Mouse (Mus musculus): ENCODE data around the gene Ccnyl1. TPM values are rescaled to one million over a fixed set of nuclear protein-coding genes. Genes with fewer than 3 reads are reported as not detected.
"Not testable (repeated sequence)": the region's sequence is repeated elsewhere in the genome, so short reads cannot be mapped to it uniquely, and the experiment has no call there.

Gene Ccnyl1
- 10 to 100 TPM; 24.2 to 26.5 TPM for total RNA-seq (2021)
- long read RNA-seq, experiment 1, transcript Ccnyl1-201 (10 exons, 2,923 nt) = major isoform, 9 of 12 reads
- long read RNA-seq, experiment 1, partial matches to known transcripts = 0 of 12 reads
- long read RNA-seq, experiment 1, other reads (novel, unspliced or antisense) = 3 of 12 reads
- long read RNA-seq, experiment 2, transcript Ccnyl1-201 (10 exons, 2,923 nt) = major isoform, 10 of 13 reads
- long read RNA-seq, experiment 2, partial matches to known transcripts = 1 of 13 reads
- long read RNA-seq, experiment 2, other reads (novel, unspliced or antisense) = 2 of 13 reads

DNA sequence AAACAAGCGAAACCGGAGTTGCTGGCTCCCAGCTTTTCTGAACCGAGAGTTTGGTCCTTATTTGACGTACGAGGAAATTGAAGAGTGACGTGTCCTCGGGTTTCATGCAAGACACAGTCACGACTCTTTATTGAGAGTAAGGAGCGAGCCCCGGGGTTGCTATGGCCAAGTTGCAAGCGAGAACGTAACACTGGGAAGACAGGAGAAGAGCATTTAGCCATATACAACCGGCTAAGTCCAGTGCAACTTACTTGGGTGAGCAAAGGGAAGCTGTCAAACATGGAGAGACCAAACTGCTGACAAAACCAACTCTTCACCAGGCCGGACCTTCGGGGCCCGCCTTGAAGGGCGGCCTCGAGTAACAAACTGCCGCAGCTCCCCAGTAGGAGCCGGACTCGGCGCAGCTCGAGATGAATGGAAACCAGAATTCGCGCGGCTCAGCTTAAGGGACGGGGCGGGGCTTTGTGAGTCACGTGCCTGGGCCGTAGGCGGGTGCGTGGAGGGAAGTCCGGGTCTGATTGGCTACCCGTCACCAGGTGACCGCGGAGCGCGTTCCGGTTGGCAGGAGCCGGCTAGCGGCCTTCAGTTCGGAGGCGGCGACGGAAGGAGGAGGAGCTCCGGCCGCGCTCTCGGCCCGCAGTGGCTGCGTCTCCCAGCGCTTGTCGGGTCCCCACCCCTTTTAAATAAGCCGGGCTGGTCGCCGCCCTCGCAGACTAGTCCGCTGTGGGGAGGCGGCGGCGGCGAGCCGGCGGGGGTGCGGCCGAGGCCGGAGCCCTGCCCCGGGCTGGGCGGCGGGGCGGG lies at the start of gene Ccnyl1:
TSS of gene Ccnyl1 (plus strand) at position 243 of the 801 bp plus-strand sequence.
- peak; percentile 96 to 98 for DNase-seq (ENCODE audit: low spot score in 2 of 2)

DNA sequence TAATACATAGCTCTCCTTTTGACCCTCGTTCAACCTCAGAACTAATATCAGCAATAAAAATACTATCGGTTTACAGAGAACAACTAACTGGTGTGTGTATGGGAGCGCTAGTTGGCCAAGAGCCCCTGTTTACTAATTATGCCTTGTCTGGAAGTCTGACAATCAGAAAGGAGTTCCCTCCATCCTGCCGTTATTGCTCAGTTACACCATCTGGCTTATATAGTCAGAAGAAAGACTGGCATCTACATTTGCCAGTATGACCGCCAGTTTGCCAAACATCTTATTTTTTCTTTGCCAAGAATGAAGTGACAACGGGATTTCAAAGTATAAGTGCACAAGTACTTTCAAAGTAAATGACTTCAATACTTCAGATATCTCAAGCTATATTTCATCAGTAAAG lies 49.2 kb upstream of the Ccnyl1 start:
- DNase-seq (ENCODE audit: low spot score in 2 of 2) = no peak

DNA sequence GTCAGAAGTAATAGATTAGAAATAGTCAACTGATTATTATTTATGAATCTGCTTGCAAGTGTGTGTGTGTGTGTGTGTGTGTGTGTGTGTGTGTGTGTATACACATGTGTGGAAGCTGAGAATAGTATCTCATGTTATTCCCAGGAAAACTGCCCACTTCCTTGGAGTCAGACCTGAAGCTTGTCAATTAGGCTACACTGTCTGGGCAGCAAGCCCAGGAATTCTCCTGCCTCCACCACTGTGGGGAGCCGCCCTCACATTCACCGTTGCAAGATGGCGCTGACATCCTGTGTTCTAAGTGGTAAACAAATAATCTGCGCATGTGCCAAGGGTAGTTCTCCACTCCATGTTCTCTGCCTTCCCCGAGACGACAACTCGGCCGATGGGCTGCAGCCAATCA lies 47.7 kb upstream of the Ccnyl1 start:
- DNase-seq (ENCODE audit: low spot score in 2 of 2) = not testable (repeated sequence)

DNA sequence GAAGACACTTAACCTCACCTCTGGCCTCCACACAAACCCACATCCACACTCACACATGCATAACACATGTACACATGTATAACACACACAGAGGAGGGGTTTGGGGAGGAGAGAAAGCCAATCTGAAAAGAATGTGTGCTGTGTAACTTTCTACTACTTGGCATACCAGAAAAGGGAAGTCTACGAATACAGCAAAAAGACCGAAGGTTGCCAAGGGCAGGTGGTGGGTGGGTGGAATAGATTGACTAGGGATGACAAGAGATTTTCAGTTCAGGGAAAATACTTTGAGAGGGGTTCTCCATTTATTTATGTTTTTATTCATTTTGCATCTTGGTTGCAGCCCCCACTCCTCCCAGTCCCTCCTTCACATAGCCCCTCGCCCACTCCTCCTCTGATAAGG lies 45.7 kb upstream of the Ccnyl1 start:
- no peak for DNase-seq (ENCODE audit: low spot score in 2 of 2)

DNA sequence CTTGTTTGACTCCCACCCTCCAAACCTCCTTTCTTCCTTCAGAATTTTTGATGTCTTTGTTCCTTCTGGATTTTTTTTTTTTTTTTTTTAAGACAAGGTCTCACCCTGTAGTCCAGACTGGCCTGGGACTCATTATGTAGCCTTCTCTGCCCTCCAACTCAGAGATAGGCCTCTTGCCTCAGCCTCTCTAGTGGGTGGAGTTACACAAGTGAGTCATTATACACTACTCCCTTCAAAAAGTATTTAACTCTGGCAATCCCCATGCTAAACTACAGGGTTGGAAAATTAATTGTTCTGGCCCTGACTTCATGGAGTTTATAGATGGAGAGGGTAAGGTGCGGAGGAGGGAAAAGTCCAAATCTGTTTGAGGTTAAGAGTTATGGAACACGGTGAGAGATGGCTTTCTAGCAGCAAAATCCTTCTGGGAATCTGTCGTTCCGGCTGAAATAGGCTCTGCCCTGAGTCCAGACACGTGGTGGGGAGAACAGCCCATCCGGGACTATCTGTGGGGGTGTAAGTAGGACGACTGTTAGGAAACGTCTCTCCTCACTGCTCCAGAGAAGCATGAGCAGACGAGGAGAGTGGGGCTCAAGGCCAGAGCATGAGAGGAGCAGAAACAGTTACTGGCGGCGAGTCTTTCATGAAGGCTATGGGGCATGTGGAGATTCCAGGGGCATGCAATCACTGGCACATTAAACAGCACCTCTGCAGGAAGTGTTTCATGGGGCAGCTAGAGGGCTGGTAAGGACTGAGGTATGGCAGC lies 40.7 kb upstream of the Ccnyl1 start:
- peak; percentile 4 to 9 for DNase-seq (ENCODE audit: low spot score in 2 of 2)

DNA sequence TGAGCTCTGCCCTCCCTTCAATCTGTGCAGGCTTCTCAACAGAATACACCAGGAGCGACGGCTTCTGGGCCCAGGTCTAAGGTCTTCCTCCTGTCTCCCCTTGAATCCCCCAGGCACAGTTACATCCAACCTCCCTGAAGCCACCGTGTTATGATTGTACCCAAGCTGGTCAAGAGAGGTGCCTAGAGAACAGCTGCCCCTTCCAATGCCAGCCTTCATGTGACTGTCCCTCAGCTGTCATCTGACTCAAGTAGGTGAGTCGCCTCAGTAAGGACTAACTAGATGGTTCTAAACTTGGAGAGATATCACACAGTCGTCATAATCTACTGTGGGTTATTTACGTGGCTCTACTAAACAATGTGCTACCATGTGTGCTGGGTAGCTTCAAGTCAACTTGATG lies 36.6 kb upstream of the Ccnyl1 start:
- DNase-seq (ENCODE audit: low spot score in 2 of 2) = no peak

DNA sequence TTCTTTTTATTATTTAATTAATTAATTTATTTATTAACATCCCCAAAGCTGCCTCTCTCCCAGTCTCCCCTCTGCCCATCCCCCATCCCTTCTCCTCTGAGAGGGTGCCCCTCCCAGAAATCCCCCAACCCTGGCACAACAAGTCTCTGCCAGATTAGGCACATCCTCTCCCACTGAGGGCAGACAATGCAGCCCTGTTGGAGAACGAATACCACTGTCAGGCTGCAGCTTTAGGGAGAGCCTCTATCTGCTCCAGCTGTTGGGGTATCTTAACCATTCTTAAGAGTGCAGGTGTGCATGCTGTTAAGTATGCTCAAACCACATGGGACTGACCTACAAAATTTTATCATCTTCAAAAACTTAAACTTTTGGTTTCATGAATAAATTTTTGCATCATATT lies 34.8 kb upstream of the Ccnyl1 start:
- DNase-seq (ENCODE audit: low spot score in 2 of 2) = no peak

DNA sequence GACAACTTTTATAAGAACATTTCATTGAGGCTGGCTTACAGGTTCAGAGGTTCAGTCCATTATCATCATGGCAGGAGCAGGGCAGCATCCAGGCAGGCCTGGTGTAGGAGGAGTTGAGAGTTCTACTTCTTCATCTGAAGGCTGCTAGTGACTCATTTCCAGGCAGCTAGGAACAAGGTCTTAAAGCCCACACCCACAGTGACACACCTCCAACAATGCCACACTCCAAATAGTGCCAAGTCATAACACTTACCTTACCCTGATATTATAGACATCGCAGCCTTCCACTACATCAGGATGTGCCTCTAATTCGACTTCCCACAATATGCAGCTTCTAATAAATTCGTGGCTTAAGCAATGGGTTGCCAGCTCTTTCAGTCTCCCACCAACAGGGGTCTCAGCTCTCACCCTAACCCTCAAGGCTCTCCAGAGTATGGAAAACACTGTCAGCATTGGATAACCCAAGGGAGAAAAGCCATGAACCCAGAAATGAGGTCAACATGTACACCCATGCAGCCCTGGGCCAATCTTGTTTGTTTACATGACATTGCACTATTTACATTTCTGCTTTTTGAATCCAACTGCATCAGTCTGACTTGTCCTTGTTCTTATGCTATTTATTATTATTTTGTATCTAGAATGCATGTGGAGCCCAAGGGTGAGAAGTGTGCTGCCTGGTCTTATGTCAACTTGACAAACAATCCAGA lies 33.7 kb upstream of the Ccnyl1 start:
- no peak for DNase-seq (ENCODE audit: low spot score in 2 of 2)

DNA sequence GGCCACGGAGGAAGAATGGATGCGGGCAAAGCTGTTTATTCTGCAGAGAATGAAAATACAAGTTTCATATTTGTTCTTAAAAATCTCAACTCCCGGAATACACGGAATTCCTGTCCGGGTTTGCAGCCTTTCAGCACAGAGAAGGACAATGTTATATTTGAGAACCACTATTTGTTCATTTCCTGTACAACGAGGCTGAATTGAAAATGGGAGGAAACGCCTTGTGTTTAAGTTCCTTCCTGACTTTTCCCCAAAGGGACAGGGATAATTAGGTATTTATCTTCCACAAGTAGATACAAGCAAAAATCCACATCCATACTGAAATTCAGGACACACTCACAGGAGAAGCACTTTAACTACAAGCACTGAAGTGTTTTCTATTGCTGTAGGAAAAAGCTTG lies 31.4 kb upstream of the Ccnyl1 start:
- DNase-seq (ENCODE audit: low spot score in 2 of 2) = no peak

DNA sequence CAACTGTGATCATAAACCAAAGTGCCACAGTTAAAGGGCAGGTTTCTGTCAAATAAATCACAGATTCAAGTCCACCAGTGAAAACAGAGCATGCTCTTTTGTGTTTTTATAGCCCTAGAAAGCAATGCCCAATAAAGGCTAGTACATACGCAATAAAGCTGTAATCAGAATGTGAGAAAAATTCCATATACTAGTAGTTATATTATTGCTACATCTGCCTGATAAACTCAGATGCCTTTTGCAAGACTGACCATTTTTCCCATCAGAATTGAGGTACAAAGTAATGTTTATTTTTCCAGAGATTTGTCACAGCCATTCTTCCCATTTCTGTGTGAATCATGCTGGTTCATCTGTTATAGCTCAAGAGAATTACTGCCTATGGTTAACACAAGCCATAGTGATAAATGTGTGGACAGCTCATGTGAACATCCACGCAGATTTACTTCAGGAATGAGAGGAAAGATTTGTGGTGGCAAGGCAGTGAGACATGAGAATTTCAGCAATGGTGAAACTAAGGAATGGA lies 23.1 kb upstream of the Ccnyl1 start:
- no peak for DNase-seq (ENCODE audit: low spot score in 2 of 2)

DNA sequence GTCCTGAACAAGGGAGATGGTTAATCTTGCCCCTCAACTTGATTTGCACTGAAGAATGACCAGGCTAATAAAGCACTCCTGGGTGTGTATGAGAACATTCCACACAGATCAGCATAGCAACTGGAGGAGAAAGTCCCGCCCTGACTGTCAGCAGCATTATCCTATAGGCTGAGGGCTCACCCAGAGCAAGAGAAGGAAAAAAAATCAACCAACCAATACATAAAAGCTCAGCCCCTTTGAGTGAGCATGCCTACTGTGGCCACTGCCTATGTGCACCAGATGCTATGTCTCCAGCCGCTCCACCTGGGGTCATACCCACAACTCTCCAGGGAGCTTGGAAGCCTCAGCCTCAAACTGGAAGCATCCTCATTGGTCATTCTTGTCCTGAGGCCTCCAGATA lies 20.8 kb upstream of the Ccnyl1 start:
- no peak for DNase-seq (ENCODE audit: low spot score in 2 of 2)

DNA sequence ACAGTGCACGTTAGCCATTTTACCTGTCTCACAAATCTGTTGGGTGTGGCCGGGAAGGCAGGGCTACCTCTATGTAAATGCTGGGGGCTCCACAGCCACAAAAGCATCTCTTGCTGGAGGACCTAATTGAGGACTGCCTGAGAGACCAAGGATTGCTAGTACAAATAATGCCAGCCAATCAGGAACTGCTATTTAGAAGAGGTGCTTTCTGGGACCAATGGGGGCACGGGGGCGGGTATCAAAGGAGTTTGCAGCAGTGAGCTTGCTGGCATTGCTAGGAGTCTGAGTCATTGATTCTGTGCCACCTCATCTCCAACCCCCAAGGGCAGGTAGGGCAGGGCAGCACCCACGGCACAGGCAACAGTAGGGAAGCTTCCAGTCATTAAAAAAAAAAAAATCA lies 16.3 kb upstream of the Ccnyl1 start:
- no peak for DNase-seq (ENCODE audit: low spot score in 2 of 2)

DNA sequence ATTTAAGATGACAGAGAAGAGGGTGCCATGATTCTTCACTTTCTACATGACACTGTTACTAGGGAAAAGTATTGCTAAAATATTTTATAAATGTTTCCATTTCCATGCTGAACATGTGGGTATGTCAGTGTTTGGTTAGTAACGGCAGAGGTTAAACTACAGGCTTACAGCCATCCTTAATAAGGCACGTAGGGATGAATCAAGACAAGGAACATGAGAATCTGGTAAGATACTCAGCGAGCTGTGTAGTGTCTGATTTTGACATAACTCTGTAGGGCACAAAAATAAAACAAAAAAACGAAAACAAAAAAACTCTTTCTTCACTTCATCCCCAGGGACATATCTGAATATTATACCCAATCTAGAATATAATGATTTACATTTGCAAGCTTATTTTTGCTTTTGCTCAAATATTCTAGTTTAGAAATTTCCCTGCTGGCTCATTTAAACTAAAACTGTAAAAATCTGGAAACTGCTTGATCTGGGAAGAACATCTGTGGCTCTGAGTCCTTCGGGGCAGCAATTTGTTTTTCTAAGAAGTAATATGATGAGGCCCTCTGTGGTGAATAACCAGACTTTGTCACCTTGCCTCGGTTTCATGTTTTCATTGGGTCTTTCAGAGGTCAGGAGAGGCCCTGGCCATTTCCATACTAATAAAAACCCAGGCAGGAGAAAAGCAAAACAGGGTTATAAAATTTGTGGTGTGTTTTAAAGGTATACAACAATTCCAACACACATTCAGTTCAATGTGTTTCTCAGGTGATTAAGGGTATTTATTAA lies 14.0 kb upstream of the Ccnyl1 start:
- DNase-seq (ENCODE audit: low spot score in 2 of 2) = no peak

DNA sequence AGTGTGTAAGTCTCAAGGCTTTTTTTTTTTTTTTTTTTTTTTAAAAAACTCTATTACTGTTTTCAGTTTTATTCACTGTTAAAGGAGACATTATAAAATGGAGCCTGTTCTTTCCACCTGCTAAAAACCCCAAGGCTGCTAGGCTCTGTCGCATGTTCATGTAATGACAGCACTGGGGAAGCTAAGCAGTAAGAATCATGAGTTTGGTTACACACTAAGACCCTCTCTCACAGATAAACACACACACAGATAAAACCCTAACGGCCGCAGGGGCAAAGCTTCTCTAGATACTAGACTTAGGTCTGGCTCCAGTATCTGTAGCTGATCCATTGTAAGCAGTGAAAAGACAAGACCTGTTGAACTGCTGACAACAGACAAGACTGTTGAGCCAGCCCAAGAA lies 8.8 kb upstream of the Ccnyl1 start:
- DNase-seq (ENCODE audit: low spot score in 2 of 2) = no peak

DNA sequence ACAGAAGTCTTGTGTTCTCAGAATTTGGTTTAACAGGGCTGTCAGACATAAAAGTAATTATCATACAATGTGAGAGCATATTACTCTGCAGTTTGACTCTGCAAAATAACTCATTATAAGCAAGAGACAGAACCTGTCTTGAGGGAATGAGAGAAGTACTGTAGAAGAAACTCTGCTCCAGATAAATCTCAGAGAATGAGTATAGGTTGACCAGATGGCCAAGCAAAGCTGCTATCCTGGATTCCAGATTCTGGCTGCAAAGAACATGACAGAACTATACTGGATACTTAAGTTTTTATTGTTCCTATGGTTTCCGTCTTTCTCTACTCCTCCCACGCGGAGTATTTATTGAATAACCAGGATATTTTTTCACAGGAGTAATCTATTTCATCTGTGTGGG lies 7.2 kb upstream of the Ccnyl1 start:
- no peak for DNase-seq (ENCODE audit: low spot score in 2 of 2)

DNA sequence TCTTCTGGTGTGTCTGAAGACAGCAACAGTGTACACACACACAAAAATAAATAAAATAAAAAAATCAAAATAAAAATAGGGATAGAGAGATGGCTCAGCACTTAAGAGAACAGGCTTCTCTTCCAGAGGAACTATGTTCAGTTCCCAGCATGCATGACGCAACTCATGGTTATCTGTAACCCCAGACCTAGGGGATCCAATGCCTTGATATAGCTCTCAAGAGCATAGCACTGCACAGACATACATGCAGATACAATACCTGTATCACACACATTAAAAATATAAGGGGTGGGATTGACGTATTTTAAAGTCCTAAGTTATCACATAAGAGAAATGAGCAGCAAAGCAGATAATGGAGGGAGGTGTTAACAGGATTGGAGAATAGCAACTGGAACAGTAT lies 5.8 kb upstream of the Ccnyl1 start:
- DNase-seq (ENCODE audit: low spot score in 2 of 2) = no peak

DNA sequence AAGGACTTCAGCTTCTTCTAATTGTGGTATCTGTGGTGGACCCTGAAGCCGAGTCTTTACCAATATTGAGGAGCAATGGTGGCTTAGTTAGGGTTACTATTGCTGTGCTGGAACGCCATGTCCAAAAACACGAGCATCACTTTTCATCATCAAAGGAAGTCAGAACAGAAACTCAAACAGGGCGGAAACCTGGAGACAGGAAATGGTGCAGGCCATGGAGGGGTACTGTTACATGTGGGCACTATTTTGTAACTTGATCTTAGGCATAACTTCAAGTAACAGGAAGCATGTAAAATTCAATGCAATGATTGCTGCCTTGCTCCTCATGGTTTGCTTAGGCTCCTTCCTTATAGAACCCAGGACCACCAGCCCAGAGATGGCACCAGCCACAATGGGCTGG lies 2.2 kb upstream of the Ccnyl1 start:
- DNase-seq (ENCODE audit: low spot score in 2 of 2) = no peak

DNA sequence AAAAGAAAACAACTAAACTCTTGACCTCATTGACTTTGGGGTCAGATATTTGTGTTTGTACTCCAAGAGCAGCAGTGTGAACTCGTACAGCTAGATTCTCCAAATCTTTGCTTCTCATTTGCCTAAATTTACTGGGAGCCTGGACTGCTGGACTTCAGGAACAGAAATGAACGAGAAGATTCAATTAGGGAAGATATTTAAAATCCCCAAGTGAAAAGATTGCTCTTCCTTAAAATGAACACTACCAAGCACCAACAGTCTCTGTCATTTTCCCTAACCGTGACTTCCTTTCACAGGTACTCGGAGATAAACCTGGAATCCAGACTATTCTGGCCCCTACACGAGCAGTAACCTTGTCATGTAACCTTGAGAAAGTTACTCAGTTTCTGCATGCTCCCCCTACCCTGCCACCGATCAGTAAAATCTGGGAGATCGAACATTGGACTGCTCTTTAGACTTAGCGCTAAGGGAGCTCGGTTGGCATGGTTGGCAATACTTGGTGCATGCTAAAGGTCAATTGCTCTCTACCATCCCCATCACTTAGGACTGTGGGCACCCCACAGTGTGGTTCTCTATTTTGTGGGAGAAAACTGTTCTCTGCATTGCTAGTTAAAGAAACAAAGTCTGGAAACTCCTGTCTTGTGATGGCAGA lies 568 bp upstream of the Ccnyl1 start:
- DNase-seq (ENCODE audit: low spot score in 2 of 2) = no peak

DNA sequence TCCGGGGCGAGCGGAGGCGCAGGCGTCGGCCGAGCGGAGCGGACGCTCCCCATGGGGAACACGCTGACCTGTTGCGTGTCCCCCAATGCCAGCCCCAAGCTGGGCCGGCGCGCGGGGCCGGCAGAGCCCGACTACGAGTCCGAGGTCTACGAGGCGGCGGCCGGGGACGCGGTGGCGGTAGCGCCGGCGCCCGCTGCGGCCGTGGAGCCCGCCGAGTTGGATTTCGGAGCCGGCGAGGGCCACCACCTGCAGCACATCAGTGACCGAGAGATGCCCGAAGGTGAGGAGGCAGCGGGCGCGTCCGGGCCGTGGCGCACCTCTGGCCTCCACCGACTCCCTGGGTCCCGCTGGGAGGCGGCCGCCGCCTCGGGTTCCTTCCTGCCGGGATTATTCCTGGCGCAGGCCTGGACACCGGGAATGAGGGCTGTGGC lies 881 bp downstream of the Ccnyl1 start:
- DNase-seq (ENCODE audit: low spot score in 2 of 2) = peak; percentile 10 to 19

DNA sequence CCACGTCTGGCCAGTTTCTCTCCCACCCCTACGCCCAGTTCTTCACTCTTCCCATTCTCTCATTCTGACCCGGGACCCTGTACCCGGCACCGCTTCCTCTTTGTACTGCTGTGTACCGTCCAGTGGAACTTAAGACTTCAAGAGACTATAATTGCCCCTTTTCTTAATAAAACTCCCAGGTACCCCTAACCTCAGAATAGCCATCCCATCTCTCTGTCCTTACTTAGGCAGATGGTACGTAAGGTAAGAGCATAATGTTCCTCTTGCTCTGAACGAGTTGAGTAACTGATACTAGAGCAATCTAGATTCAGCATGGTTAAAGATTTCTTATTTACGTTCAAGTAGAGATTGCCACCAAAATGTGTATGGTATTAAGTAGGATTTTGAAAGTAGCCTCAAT lies 1.3 kb downstream of the Ccnyl1 start:
- no peak for DNase-seq (ENCODE audit: low spot score in 2 of 2)

All from adrenal gland, postnatal 4 days (tissue).